In the genomic region with DNA sequence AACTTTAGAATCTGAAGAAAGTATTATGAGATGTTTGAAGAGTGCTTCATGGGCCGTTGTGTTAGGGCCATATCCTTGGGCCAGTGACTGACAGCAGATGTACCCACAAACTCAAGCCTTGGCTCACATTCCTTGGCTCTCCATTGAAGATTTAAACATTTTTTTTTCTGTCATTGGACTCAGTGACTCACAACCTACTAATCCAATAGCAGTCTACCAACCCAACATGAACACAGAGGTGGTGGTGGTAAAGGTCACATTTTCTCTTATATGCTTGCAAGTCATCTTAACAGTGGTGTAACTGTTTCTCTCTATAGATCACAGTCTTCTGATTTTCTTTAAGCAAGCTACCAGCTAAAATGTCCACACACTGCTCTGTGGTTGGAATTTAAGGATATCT, we compare ENCODE assay signal across 12 mouse cellular contexts.
"Had no signal": no experiment of that assay in that cellular context is flagged by ENCODE, and none has a peak within 500 bp of the region (broad histone marks: within the 10 kb centered on the region; RNA-seq: fewer than 3 reads in every experiment).

No protein-coding gene starts in this region.

- DNase-seq: liver, postnatal 0 days; lung, adult 2 months; lung, postnatal 4 days; midbrain, embryonic 14.5 days; retina, postnatal 1 day; right cerebral cortex, adult 18-20 months; right cerebral cortex, postnatal 25 days; right cerebral cortex, postnatal 4 days; spleen, adult 18-20 months; thymus, adult 18-20 months; thymus, postnatal 14 days; thymus, postnatal 36 days had no signal
